Mouse (Mus musculus): ENCODE results near the gene Dse. TPM values are rescaled to one million over a fixed set of nuclear protein-coding genes. Genes with fewer than 3 reads are reported as not detected.
A peak's percentile ranks its signal among the peaks of the same experiment; 100 is the strongest.

Dse gene
- polyA plus RNA-seq, 1 experiment from 2014 or later, result 4.5 TPM

GRCm38 (mm10) chr10:34194503-34194902 is 13.0 kb downstream of the Dse start:
- Histone ChIP-seq H3K4me1 (replicated peaks; ENCODE audit: control insufficient read depth, insufficient read depth, low read length) (no peaks in the 10 kb centered on the region), H3K27ac (ENCODE audit: low read length) (no peak overlapping the region), H3K4me2 (ENCODE audit: low read length) (no peak overlapping the region), H3K9ac (replicated peaks; ENCODE audit: low read depth, low read length) (no peak overlapping the region), H3K4me3 (replicated peaks; ENCODE audit: low read length) (no peak overlapping the region), H3K9me3 (ENCODE audit: control insufficient read depth, low read length) (peaks cover under 1% of the 10 kb centered on the region; the same call in 1 of the 2 replicates), H3K27me3 (replicated peaks; ENCODE audit: control insufficient read depth, insufficient read depth, low read length) (no peaks in the 10 kb centered on the region), H3K36me3 (ENCODE audit: control insufficient read depth, insufficient read depth) (no peaks in the 10 kb centered on the region)
- 92% methylated on average over 5 of the region's 5 CpGs for WGBS
- no peak for ATAC-seq

GRCm38 (mm10) chr10:34186571-34187260 is 20.8 kb downstream of the Dse start:
- Histone ChIP-seq H3K4me2 (ENCODE audit: low read length) (no peak overlapping the region), H3K4me1 (replicated peaks; ENCODE audit: control insufficient read depth, insufficient read depth, low read length) (no peaks in the 10 kb centered on the region), H3K27ac (ENCODE audit: low read length) (no peak overlapping the region), H3K4me3 (replicated peaks; ENCODE audit: low read length) (no peak overlapping the region), H3K9ac (replicated peaks; ENCODE audit: low read depth, low read length) (no peak overlapping the region), H3K36me3 (ENCODE audit: control insufficient read depth, insufficient read depth) (no peaks in the 10 kb centered on the region), H3K27me3 (replicated peaks; ENCODE audit: control insufficient read depth, insufficient read depth, low read length) (no peaks in the 10 kb centered on the region), H3K9me3 (ENCODE audit: control insufficient read depth, low read length) (no peaks in the 10 kb centered on the region)
- WGBS, result 84% methylated on average over 10 of the region's 10 CpGs
- no peak for ATAC-seq

GRCm38 (mm10) chr10:34185556-34185955 is 22.0 kb downstream of the Dse start:
- no peaks in the 10 kb centered on the region for H3K36me3 ChIP-seq (ENCODE audit: control insufficient read depth, insufficient read depth)
- H3K9ac ChIP-seq (replicated peaks; ENCODE audit: low read depth, low read length), result no peak overlapping the region
- 38% methylated on average over 4 of the region's 4 CpGs for WGBS
- H3K27me3 ChIP-seq (replicated peaks; ENCODE audit: control insufficient read depth, insufficient read depth, low read length), result no peaks in the 10 kb centered on the region
- no peak overlapping the region for H3K4me2 ChIP-seq (ENCODE audit: low read length)
- ATAC-seq, result no peak
- no peaks in the 10 kb centered on the region for H3K4me1 ChIP-seq (replicated peaks; ENCODE audit: control insufficient read depth, insufficient read depth, low read length)
- H3K27ac ChIP-seq (ENCODE audit: low read length), result no peak overlapping the region
- H3K4me3 ChIP-seq (replicated peaks; ENCODE audit: low read length), result no peak overlapping the region
- H3K9me3 ChIP-seq (ENCODE audit: control insufficient read depth, low read length), result no peaks in the 10 kb centered on the region

- Histone ChIP-seq H3K27ac (ENCODE audit: low read length) (no peak overlapping the region), H3K27me3 (replicated peaks; ENCODE audit: control insufficient read depth, insufficient read depth, low read length) (no peaks in the 10 kb centered on the region), H3K9ac (replicated peaks; ENCODE audit: low read depth, low read length) (no peak overlapping the region), H3K4me1 (replicated peaks; ENCODE audit: control insufficient read depth, insufficient read depth, low read length) (no peaks in the 10 kb centered on the region), H3K4me2 (ENCODE audit: low read length) (no peak overlapping the region), H3K36me3 (ENCODE audit: control insufficient read depth, insufficient read depth) (no peaks in the 10 kb centered on the region), H3K9me3 (ENCODE audit: control insufficient read depth, low read length) (no peaks in the 10 kb centered on the region), H3K4me3 (replicated peaks; ENCODE audit: low read length) (no peak overlapping the region)
- no peak for ATAC-seq
- 74% methylated on average over 1 of the region's 1 CpGs for WGBS
Observed at GRCm38 (mm10) chr10:34184956-34185355, 22.6 kb downstream of the Dse start.

- H3K4me1 ChIP-seq (replicated peaks; ENCODE audit: control insufficient read depth, insufficient read depth, low read length), result no peaks in the 10 kb centered on the region
- no peaks in the 10 kb centered on the region for H3K9me3 ChIP-seq (ENCODE audit: control insufficient read depth, low read length)
- peak; percentile 62; the same call in 1 of the 2 replicates for ATAC-seq
- H3K9ac ChIP-seq (replicated peaks; ENCODE audit: low read depth, low read length), result no peak overlapping the region
- no peak overlapping the region for H3K27ac ChIP-seq (ENCODE audit: low read length)
- H3K36me3 ChIP-seq (ENCODE audit: control insufficient read depth, insufficient read depth), result no peaks in the 10 kb centered on the region
- no peak overlapping the region for H3K4me3 ChIP-seq (replicated peaks; ENCODE audit: low read length)
- no peaks in the 10 kb centered on the region for H3K27me3 ChIP-seq (replicated peaks; ENCODE audit: control insufficient read depth, insufficient read depth, low read length)
- 68% methylated on average over 7 of the region's 7 CpGs for WGBS
- no peak overlapping the region for H3K4me2 ChIP-seq (ENCODE audit: low read length)
Observed at GRCm38 (mm10) chr10:34183731-34184130, 23.8 kb downstream of the Dse start.

- Histone ChIP-seq H3K27ac (ENCODE audit: low read length) (no peak overlapping the region), H3K27me3 (replicated peaks; ENCODE audit: control insufficient read depth, insufficient read depth, low read length) (no peaks in the 10 kb centered on the region), H3K9ac (replicated peaks; ENCODE audit: low read depth, low read length) (no peak overlapping the region), H3K4me3 (replicated peaks; ENCODE audit: low read length) (no peak overlapping the region), H3K4me2 (ENCODE audit: low read length) (no peak overlapping the region), H3K4me1 (replicated peaks; ENCODE audit: control insufficient read depth, insufficient read depth, low read length) (no peaks in the 10 kb centered on the region), H3K36me3 (ENCODE audit: control insufficient read depth, insufficient read depth) (no peaks in the 10 kb centered on the region), H3K9me3 (ENCODE audit: control insufficient read depth, low read length) (no peaks in the 10 kb centered on the region)
- WGBS, result 51% methylated on average over 8 of the region's 8 CpGs
- no peak for ATAC-seq
Observed at GRCm38 (mm10) chr10:34175870-34176606, 31.5 kb downstream of the Dse start.

- Histone ChIP-seq H3K4me3 (replicated peaks; ENCODE audit: low read length) (no peak overlapping the region), H3K27me3 (replicated peaks; ENCODE audit: control insufficient read depth, insufficient read depth, low read length) (no peaks in the 10 kb centered on the region), H3K27ac (ENCODE audit: low read length) (no peak overlapping the region), H3K9ac (replicated peaks; ENCODE audit: low read depth, low read length) (no peak overlapping the region), H3K4me2 (ENCODE audit: low read length) (no peak overlapping the region), H3K36me3 (ENCODE audit: control insufficient read depth, insufficient read depth) (no peaks in the 10 kb centered on the region), H3K4me1 (replicated peaks; ENCODE audit: control insufficient read depth, insufficient read depth, low read length) (no peaks in the 10 kb centered on the region), H3K9me3 (ENCODE audit: control insufficient read depth, low read length) (no peaks in the 10 kb centered on the region)
- ATAC-seq, result no peak
- 94% methylated on average over 4 of the region's 4 CpGs for WGBS
Observed at GRCm38 (mm10) chr10:34172663-34173282, 34.7 kb downstream of the Dse start.

- no peaks in the 10 kb centered on the region for H3K4me1 ChIP-seq (replicated peaks; ENCODE audit: control insufficient read depth, insufficient read depth, low read length)
- H3K9me3 ChIP-seq (ENCODE audit: control insufficient read depth, low read length), result no peaks in the 10 kb centered on the region
- H3K9ac ChIP-seq (replicated peaks; ENCODE audit: low read depth, low read length), result no peak overlapping the region
- no peak overlapping the region for H3K27ac ChIP-seq (ENCODE audit: low read length)
- H3K36me3 ChIP-seq (ENCODE audit: control insufficient read depth, insufficient read depth), result no peaks in the 10 kb centered on the region
- WGBS, result 91% methylated on average over 4 of the region's 4 CpGs
- H3K4me2 ChIP-seq (ENCODE audit: low read length), result no peak overlapping the region
- H3K27me3 ChIP-seq (replicated peaks; ENCODE audit: control insufficient read depth, insufficient read depth, low read length), result no peaks in the 10 kb centered on the region
- ATAC-seq, result no peak
- H3K4me3 ChIP-seq (replicated peaks; ENCODE audit: low read length), result no peak overlapping the region
Observed at GRCm38 (mm10) chr10:34171660-34172059, 35.9 kb downstream of the Dse start.

- Histone ChIP-seq H3K36me3 (ENCODE audit: control insufficient read depth, insufficient read depth) (no peaks in the 10 kb centered on the region), H3K4me2 (ENCODE audit: low read length) (no peak overlapping the region), H3K4me3 (replicated peaks; ENCODE audit: low read length) (no peak overlapping the region), H3K4me1 (replicated peaks; ENCODE audit: control insufficient read depth, insufficient read depth, low read length) (no peaks in the 10 kb centered on the region), H3K27me3 (replicated peaks; ENCODE audit: control insufficient read depth, insufficient read depth, low read length) (no peaks in the 10 kb centered on the region), H3K27ac (ENCODE audit: low read length) (no peak overlapping the region), H3K9ac (replicated peaks; ENCODE audit: low read depth, low read length) (no peak overlapping the region), H3K9me3 (ENCODE audit: control insufficient read depth, low read length) (no peaks in the 10 kb centered on the region)
- WGBS, result 100% methylated on average over 3 of the region's 3 CpGs
- no peak for ATAC-seq
Observed at GRCm38 (mm10) chr10:34171191-34171590, 36.3 kb downstream of the Dse start.
